Mouse (Mus musculus) T-helper 17 cell (primary cell): ENCODE results near the gene Fbrsl1.

Experiments used
- in situ Hi-C, 2 experiments: fragments of 300-600 bp; cut with MboI, MseI; formaldehyde crosslinking; loops; 1 replicate in 1 of 2; 2 replicates in 1 of 2; pipeline ENCODE4 v1.15.1; 2025; ENCODE audit warnings: high pct_unique_total_duplicates in 2 of 2

Gene Fbrsl1

DNA sequence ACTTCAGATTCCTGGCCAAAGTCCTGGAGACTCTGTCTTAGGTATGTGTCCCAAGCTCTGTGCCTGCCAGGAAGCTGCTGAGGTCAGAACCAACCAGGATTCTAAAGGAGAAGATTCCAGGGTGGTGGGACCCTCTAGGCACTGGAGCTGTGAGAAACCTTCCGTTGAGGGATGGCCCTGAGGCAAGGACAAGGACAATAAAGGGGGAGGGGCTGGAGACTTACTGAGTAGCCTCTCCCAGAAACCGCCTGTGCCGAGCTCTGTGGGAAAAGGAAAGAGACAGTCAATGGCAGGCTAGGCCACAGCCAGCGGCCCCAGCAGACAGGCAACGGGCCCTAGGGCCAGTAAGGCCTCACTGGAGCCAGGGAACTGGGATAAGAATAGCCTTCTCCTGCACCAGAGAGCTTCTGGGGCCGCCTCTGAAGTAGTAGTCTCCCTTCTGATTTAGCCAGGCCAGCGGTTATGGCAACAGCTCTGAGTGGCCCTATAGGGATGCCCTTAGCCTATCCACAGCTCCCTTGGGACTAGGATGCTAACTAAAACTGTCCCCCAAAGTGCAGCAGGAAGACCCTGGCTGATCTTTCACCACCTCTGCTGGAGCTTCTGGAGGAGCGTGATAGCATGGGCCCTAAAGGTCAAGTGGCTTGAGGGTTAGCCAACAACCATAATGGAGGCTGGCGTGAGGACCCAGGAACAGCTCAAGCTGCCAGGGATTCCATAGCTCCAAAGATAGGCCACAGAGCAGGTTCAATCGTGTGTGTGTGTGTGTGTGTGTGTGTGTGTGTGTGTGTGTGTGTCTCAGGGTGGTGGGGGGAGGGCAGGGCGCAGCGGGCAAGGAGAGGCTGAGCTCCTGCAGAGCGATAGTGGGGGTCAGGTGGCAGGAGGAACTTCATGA lies 32.2 kb downstream of the Fbrsl1 start:
- in situ Hi-C loops: no loop called here

DNA sequence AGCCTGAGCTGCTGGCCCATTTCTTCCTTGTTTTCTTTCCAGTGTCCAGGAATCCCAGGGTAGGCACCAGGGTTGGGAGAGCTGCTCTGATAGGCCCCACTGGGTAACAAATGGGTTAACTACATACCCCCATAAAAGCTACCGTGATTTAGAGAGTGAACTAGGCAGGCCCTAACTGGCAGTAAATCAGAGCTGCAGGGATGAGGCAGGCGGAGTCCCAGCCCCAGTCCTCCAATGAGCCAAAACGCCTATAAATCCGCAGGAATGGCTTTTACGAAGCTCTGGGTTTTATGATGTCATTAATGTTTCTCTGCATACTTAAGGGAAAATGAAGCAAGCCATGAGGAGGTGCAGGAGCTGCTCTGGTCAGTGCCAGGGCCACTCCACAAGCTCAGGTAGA lies 33.3 kb downstream of the Fbrsl1 start:
- in situ Hi-C loops: no loop called here

DNA sequence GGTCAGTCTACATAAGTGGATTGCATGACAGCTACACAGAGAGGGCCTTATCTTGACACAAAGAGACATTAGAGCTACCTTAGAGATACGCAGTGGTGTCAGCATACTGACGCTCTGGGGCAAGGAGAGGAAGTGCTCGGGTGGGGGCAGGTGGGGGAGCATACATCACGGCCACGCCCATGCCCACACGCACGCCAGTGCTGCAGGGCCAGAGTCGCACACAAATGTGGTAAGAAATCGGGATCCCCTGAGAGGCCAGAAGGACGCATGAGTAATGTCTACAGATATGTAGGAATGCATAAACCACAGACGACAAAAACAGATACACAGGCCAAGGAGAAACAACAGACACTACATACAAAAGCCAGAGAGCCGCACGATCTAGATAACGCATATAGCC lies 35.3 kb downstream of the Fbrsl1 start:
- in situ Hi-C loops: no loop called here

DNA sequence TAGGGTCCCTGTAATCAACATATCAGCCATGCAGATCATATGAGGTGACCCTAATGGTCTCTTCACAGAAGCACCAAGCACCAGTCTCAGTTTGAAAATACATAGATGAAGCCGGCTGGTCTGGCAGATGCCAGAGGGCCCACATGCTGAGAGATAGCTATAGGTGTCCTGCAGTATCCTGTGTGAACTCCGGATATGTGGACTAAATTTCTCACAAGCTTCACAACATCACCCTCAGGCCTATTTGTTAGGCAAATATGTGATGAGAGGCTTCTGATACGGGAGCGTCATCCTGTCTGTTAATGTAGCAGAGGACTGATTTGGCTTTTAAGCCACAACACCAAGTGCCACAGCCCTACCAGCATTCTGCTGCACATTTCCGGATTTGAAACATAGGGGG lies 37.9 kb downstream of the Fbrsl1 start:
- in situ Hi-C loops: no loop called here

DNA sequence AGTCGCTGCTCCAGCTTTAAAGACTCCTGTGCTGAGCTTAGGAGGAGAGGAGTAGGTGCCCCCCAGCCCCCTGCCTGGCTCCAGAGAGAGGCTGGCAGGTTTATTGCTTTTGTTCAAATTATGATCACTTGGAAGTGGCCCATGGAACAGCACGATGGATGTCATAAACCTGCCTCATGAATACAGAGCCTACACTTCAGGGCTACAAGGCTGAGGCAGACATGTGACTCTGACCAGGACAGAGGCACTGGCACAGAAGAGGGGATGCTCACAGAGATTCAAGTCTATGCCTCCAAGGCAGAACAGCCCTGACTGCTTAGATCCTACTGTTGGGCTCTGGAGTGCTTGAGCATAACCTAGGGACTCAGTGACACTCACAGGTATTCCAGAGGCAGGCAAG lies 39.3 kb downstream of the Fbrsl1 start:
- in situ Hi-C loops: no loop called here

DNA sequence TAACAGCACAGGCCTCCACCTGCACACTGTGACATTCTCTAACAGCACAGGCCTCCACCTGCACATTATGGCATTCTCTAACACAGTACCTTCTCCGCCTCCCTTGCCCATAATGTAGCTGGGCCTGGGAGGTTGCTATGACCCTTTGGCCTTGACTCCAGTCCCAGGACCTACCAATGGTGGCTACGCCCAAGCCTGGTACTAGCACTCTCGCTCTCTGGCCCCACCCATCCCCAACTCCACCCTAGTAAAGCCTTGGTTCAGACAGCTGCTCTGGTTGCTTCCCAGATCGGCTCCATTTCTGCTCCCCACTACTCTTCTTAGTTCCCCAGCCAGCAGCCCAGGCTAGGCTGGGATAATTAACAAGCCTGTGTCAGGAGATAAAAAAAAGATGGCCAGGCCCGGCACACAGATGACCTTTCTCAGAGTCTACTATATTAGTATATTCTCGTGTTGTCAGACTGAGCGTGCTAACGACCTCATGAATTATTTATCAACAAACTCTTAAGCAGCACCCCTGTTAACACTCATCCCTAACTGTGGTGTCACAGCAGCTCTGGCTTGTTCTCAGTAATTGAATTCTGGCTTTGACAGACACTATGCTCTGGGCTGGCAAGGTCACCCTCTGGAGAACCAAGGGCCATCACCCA lies 42.1 kb downstream of the Fbrsl1 start:
- in situ Hi-C loops: no loop called here

DNA sequence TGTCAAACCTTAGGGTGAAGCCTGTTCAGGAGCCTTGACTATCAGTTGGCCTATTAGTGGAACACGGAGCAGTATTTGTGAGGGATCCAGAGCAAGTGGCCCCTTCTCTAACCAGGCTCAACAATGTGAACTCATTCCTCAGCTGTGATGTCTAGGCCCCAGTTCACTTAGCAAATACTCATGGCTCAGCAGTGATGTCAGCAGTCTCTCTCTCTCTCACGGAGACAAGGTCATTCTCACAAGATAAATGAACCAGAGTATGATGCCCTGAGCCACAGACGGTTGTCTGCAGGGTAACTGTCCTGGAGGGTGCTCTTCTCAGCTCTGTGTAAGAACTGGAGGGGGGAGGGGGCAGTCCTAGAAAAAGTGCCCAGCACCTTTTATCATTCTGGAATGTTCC lies 44.4 kb downstream of the Fbrsl1 start:
- in situ Hi-C loops: no loop called here

DNA sequence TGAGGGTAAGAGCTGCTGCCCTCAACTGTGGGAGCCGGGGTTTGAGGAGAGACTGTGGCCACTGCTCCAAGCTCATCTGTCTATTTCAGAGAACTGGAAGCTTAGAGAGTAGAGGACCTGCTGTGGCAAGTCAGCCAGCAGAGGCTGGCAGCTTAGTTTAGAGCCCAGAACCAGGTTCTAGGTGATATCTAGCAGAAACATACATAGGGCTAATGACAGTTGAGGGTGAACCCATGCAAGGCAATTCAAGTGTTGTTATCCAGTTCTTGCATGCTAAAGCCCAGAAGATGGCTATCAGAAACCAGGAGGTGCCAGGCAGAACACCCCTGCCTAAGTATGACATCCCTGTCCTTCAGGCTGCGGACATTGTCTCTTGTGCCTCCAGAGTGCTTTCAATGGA lies 45.7 kb downstream of the Fbrsl1 start:
- in situ Hi-C loops: no loop called here

DNA sequence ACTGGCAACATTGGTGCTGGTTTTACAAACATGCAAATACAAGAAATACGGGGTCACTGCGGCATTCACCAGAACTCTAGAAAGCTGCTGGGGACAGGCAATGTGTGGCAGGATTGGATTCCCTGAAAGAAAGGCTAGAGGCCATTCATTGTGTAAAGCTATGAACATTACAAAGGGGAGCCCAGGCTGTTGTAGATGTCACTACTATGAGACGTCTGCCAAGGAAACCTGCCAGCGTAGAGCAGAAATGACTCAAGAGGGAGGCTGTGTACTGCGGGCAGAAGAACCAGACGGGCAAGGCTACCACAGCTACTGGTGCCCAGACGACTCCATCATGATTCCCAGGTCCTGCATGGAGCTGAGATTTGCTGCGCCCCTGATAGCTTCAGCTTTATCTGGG lies 47.2 kb downstream of the Fbrsl1 start:
- in situ Hi-C loops: no loop called here

DNA sequence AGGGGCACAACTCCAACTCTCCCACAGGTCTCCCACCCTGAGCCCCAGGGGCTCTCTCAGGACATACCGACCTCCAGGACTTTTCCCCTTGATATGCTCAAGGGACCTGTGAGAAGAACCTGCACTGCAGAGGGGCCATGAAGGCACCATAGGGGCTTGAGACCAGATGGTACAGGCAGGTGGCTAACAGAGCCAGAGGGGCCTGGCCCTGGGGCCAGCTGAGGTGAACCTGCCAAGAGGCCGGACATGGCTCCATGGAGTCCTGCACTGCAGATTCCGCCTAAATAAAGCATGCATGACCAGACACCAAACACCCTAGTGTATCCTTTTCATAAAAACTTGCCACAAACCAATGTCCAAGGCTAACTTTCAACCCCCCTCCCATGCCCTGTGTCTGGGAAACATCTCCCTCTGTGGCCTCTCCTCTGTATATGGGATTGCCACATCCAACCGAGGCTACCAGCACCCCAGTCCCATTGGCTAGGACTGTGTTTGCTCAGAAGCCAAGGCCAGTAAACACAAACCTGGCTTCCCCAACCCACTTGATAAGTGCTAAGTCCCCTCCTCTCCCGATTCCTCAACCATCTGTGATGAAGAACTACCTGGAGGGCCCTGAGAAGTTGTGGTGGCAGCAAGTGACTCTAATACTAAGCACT lies 53.2 kb downstream of the Fbrsl1 start:
- in situ Hi-C loops: loop anchor here in 1 of 2 experiments (5.0 kb wide), 1 partner anchor 473 kb away; the partner anchor contains the start of gene Gm15446

DNA sequence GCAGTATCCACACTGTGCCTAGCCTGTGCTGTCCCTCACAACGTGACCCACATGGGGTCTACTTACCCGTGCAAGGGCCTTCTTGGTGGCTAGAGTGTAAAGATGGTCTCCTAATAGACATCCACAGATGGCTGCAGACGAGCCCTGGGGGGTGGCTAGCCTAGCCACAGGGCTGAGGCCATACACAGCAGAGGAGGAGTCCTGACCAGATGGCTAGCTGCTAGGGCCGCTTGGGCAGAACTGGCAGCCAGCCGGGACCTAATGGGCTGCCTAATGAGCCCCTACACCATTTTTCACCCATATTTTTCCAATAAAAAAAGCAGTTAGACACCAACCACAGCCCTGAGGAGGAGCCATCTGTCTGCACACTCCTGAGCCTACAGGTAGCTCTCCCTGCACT lies 55.6 kb downstream of the Fbrsl1 start:
- in situ Hi-C loops: no loop called here

DNA sequence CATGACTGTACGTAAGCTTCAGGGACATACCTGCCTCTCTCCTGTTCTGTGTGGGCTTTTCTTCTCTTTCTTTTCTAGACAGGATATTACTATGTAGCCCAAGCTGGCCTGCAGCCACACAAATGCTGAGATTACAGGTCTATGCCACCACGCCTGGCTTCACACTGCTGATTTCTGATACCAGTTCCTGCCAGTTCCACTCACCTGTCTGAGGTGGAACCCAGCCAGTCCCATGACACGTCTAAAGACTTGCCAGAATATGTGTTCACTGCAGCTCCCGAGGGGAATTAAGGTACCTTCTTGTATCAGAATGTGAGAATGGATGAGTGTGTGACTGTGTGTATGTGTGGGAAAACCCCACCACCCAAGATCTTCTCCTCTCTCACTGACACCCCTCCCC lies 57.7 kb downstream of the Fbrsl1 start:
- in situ Hi-C loops: no loop called here

DNA sequence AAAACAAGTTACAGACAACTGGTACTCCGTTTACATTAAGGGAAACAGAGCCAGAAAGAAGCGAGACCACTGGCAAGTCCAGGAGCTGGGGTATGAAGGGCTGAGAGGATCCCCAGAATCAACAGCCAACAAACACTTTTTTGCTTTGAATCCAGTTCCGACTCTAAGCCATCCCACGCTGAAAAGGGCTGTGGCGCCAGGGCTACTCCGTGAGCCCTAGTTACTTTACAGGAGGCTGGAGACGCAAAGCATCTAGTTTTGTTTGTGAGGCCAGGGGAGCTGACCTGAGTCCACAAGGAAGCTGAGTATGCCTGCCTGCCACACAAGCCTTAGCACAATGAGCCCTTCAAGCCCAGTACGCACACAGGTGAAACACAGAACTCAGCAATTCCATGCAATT lies 61.0 kb downstream of the Fbrsl1 start:
- in situ Hi-C loops: no loop called here

DNA sequence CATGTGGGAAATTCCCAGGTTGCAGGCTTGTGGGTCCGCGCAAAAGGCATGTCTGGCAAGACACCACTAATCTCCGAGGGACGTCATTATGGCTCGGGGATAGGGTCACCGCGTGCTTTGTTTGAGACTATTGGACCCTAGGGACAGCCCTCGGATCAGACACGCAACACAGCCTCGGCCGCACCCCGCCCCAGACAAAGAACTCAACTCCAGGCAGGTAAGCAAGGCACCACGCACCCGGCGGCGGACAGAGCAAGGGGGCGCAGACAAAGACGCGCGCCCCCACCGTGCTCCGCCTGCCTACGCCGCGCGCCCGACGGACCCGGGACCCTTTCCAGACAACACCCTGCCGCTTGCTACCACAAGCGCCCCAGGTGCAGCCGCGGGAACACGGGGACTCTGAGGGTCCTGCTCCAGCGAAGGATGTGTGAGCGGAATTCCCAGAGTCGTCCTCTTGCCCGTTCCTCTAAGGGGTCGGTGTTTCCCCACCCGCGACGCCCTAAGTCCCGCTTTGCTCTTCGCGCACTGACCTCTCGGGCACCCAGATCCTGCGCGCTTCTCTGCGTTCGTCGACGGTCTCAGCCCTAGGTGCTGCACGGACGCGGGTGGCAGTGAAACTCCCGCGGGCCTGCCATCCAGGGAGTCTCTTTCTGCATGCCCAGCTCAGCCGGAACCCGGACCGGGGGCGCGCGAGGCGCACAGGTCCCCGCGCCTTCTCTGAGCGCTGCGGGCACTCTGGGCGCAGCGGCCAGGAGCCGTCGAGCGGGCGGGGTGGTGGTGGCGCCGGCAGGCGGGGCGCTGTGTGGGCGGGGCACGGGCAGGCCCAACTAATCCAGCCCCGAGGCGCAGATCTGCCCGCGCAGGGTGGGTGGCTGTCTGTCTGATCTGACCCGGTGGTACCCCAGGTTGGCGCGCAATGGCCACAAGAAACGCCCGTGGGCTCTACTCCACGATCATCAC lies 61.7 kb downstream of the Fbrsl1 start:
- in situ Hi-C loops: no loop called here

DNA sequence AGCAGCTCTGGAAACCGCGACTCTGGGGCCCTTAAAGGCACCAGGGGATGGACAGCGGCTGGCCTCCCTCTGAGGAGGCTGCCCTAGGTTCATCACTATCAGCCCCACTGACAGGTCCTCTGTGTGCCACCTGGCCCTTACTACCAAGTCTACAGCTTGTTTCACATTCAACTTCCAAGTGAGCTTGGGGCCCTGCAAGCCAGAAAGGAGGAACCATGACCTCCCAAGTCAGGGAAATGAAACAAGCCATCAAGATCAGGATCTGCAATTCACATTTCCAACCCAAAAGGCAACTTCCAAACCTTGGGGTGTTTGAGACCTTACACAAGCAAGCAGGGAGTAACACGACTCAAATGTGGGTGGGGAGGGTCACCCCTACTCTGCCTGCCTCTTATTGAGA lies 63.0 kb downstream of the Fbrsl1 start:
- in situ Hi-C loops: no loop called here

DNA sequence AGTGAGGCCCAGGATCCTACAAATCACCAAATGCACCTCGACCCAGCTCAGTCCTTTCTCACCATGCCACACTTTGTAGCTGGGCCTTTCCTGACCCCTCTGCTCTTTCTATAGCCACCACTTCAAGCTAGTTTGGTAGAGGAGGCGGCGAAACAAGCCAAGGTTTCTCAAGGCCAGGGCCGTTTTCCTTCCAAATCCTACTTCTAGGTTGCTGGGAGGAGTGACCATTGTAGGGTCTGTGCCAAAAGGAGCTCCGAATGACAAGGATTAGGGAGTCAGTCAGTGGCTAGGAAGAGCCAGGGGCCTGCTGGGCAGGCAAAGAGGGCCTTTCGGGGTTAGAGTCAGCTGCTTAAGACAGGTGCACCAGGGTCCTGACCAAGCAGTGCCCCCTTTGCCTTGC lies 63.8 kb downstream of the Fbrsl1 start:
- in situ Hi-C loops: no loop called here

DNA sequence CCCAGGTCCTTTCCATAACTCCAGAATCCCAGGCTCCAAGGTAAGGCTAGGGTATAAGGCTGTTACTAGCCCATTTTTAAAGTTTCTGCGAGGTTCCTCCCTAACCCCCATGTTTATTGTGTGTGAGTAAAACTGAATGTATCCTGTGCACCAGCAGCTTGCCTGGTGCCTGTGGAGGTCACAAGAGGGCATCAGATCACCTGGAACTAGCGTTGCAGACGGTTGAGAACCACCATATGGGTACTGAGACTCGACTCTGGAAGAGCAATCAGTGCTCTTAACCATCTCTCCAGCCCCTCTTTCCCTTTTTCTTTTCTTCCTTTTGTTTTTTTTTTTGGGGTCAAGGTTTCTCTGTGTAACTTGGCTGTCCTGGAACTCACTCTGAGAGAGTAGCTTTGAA lies 68.5 kb downstream of the Fbrsl1 start:
- in situ Hi-C loops: no loop called here

DNA sequence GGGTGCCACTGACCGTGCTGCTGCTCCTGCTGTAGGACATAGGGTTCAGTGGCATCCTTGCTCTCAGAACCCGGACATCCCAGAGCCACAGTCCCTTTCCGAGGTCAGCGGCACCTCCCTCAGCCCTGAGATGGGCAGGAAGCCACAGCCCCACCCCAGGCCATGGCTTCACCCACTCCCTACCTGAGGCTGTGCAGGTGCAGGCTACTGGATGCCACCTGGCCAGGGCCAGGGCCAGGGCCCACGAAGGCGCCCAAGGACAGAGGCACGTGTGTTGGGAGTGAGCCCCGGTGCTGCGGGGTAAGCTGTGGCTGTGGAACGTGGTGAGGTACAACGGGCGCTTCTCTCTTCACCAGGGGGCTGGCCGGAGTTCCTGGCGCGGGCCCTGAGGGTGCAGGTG lies 69.2 kb downstream of the Fbrsl1 start:
- in situ Hi-C loops: no loop called here

DNA sequence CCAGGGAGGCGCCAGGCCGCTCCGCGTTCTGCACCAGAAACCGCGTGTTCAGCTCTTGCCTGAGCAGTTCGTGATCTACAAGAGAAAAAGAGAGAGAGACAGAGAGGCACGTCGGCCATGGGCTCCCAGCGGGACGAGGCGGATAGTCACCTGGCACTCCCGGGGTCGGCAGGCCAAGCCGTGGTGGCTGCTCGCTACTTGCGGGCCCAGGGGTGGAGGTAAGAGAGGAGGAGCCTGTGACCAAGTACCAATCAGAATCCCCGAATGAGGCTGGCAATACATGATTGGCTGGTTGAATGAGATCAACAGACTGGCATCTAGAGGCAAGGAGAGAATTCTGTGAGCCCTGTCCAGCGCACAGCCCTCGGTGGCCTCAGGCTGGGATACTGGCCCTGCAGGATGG lies 70.1 kb downstream of the Fbrsl1 start:
- in situ Hi-C loops: no loop called here

DNA sequence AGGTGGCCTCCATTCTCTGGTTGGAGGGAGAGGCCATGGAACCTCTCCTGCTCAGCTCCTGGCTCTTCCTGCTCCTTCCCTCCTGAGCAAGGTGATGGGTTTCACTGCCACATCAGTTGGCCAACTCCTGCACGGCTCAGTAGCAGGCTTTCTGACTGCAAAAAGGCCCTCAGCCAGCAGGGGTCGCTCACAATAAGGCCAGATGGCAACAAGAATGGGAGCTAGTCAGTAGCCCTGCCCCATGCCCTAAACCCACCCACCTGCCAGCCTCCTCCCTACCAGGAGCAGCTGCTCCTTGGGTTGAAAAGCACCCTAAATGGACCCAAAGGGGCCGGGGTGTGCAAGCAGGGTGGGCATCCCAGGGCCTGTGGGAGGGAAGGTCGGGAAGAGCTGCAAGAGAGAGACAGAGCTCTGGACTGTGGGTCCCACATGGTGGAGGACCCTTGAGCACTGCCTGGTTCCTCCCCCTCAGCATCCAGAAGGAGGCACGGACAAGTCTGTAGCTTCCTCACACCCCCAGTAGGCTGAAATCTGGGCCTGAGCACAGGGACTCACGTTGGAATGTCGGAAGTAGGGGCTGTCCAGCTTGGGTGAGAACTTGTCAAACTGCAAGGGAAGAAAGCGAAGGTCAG lies 71.4 kb downstream of the Fbrsl1 start:
- in situ Hi-C loops: no loop called here
